Mouse (Mus musculus): ENCODE measurements around the gene Enox1.
A peak's percentile ranks its signal among the peaks of the same experiment; 100 is the strongest.

Gene Enox1

GRCm38 (mm10) chr14:77371977-77372376 lies 215.4 kb downstream of the Enox1 start:
- no peak for DNase-seq (ENCODE audit: low read depth, low spot score)

- no peak for DNase-seq (ENCODE audit: low read depth, low spot score)
Observed at GRCm38 (mm10) chr14:77373119-77373518, 216.6 kb downstream of the Enox1 start.

DNA sequence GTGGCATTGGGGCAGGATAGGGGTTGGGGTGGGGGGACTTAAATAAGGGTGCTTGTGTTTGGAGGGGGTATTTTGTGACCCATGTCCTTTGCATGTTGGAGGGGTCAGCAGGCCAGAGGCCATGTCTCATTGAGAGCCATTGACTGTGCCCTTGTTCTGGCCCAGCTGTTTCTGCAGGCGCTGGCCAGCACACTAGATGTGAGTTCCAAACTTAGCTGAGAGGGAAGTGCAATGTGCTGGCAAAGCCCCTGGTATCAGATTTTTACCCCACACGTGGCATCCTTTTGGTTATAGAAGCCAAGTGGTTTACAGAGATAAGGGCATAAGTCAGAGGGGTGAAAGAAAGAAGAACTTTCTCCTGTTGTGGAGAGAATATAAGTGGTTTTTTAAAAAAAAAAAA lies 218.5 kb downstream of the Enox1 start:
- no peak for DNase-seq (ENCODE audit: low read depth, low spot score)

GRCm38 (mm10) chr14:77375618-77376017 lies 219.1 kb downstream of the Enox1 start:
- DNase-seq (ENCODE audit: low read depth, low spot score), result no peak

- DNase-seq (ENCODE audit: low read depth, low spot score), result no peak
Observed at GRCm38 (mm10) chr14:77376731-77377130, 220.2 kb downstream of the Enox1 start.

- DNase-seq (ENCODE audit: low read depth, low spot score), result no peak
Observed at GRCm38 (mm10) chr14:77377439-77377838, 220.9 kb downstream of the Enox1 start.

DNA sequence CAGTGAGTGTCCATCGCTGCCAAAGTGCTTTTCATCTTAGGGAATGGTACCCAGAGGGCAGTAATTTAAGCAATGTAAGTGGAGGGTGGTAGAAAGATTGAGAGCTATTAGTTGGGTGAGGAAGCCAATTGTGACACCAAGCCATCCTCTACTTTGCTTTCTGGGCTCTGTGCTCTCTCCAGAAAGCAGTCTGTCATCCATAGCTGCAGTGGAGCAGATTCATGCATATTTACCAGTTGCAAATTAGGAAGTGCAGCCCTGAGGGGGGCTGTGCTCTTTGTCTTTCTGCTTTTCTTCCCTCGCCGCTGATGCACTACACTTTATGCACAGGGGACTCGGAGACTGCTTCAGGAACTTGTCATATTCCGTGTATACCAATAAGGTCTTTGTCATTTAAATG lies 221.3 kb downstream of the Enox1 start:
- peak; percentile 44 for DNase-seq (ENCODE audit: low read depth, low spot score)

GRCm38 (mm10) chr14:77381532-77381931 lies 225.0 kb downstream of the Enox1 start:
- no peak for DNase-seq (ENCODE audit: low read depth, low spot score)

GRCm38 (mm10) chr14:77385621-77386020 lies 229.1 kb downstream of the Enox1 start:
- no peak for DNase-seq (ENCODE audit: low read depth, low spot score)

DNA sequence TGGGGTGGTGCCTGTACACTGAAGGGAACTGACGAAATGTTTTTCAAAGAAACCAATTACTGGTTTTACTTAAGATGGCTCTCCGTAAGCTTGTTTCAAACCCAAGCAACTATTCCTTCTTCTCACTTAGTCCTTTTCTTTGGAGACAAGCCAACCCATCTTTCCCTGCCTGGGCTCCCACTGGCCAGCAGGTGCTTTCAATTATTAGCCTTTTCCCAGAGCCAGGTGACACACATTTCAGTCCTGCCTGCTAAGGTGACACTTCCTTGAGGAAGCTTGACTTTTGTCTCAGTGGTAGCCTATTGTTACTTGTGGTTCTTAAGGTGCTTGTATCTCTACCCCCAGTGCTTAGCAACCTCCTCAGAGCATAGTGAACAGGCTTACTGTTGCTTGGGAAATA lies 231.3 kb downstream of the Enox1 start:
- DNase-seq (ENCODE audit: low read depth, low spot score), result no peak

- no peak for DNase-seq (ENCODE audit: low read depth, low spot score)
Observed at GRCm38 (mm10) chr14:77389276-77389675, 232.7 kb downstream of the Enox1 start.

DNA sequence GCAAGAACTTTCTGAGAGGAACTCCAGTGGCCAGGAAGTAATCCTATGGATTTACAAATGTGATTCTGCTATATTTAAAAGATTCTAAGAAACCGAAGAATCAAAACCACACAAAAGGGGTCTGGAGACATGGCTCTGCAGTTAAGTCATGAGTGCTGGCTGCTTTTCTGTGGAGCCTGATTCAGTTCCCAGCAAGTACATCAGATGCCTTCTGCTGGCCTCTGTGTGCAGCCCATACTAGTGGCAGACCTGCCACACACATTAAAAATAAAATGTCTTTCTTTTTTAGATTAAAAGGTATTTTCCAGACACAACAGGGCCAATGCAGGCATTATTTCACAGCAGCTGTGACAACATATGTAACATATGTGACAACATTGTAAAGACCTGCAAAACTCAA lies 235.9 kb downstream of the Enox1 start:
- DNase-seq (ENCODE audit: low read depth, low spot score), result no peak

GRCm38 (mm10) chr14:77406241-77407114 lies 249.9 kb downstream of the Enox1 start:
- DNase-seq (ENCODE audit: low read depth, low spot score), result no peak

DNA sequence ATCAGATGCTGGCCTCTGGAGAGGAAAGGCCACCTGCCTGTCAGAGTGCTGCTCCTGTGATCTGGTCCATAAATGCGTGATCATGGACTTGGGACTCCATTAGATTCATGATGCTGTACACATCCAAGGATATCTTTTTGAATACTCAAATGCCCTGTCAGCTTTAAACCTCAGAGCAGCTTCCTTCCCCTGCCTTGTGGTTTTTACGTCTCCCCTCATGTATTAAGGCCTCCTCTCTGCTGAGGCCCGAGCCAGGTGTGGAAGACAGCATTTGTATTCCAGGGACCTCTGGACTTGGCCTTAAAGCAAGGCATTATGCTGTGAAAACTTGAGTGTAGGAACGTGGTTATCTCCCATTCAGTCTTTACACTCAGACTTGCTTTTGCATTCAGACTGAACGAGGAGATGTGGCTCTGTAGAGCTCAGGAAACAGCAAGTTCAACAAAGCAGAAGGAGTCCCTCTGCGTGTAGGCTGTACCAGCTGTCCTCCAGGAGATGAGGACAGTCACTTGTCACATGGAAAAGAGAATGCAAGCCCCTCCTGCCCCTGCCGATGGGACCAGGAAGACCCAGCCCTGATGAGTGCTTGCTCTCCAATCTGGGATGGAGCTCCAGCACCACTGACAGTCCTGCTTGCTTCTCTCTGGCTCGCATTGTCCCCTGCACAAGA lies 252.8 kb downstream of the Enox1 start:
- no peak for DNase-seq (ENCODE audit: low read depth, low spot score)

DNA sequence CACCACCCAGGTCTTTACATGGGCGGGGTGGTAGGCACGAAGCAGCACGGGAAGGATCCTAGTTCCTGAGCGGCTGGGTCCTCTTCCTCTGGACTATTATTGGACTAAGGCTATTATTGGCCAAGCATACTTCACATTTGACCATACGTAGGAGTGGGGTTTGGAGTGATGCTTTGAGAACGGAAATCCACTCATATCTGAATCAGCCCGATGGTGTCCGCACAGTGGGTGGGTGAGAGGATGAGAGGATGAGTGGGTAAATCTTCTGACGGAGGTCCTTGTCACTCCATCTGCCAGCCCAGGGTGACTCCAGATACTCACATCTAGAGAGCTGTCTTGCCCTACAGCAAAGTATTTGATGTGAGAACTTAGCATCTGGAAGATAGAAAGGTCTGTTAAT lies 253.8 kb downstream of the Enox1 start:
- DNase-seq (ENCODE audit: low read depth, low spot score), result no peak

GRCm38 (mm10) chr14:77413106-77413505 lies 256.5 kb downstream of the Enox1 start:
- DNase-seq (ENCODE audit: low read depth, low spot score), result no peak

DNA sequence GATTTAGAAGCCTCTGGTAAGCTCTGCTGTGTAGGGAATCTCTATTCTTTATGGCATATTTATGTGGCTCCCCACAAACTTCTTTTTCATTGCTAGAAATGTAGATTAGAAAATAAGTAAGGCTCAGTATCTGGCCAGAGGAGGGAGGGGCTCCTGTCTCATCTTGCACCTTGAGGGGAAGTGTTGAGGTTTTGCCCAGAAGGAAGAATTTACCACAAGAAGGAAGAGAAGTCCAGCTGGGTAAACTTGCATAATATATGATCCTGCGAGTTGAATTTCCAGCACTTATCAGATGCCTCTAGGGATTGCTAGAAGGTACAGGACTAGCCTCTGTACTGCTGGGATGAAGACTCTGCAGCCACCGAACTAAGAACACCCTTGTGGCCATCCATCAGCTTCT lies 259.8 kb downstream of the Enox1 start:
- no peak for DNase-seq (ENCODE audit: low read depth, low spot score)

DNA sequence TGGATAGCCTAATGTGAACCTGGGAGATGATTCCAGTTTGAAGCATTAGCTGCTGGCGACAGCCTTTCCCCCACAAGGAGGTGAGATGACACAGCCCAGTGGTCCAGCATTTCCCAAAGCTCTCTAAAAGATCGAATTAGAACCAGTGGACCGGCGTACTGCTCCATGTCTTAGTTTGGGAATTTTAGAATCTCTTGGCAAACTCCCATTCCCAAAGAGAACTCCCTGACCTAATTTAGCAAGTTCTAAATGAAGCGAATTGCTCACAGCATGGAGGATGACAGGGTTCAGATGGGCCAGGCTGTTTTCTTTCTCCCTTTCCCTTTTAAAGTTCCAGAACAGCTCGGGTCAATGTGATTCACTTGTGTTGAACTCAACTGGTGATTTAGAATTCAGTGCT lies 264.5 kb downstream of the Enox1 start:
- no peak for DNase-seq (ENCODE audit: low read depth, low spot score)

DNA sequence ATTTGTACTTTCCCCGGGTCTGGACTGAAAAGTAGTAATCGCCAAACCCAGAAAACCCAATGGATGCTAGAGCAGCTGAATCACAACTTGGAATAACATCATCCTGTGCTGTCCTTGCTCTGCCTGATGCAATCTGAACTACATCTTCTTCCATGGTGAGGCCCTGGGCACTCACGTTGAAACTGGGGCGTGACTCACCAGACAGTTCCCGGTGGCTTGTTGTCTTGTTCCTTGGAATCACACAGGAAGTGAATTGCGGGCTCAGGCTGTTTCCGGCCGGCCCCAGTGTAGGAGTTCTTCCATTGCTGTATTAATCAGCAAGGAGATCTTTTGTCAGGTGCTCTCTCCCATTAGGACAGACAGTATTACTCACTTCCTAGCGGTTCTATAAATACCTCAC lies 266.6 kb downstream of the Enox1 start:
- DNase-seq (ENCODE audit: low read depth, low spot score), result no peak

GRCm38 (mm10) chr14:77439426-77439825 lies 282.9 kb downstream of the Enox1 start:
- no peak for DNase-seq (ENCODE audit: low read depth, low spot score)

DNA sequence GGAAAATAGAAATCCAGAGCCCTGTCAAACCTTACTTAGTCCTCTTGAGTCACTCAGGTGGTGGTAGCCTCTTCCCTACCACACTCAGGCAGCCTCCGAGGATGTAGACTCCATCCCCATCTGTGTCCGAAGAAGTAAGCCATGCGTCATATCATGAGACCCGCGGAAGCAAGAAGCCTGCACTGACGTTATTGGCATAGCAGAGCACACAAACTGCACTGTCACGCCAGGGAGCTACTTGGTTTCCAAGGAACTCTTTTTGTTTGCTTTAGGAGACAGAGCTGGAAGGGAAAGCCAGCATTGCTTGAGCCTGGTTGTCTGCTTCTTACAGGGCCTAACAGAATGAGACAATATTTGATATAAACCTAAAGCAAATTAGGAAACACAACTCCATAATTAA lies 284.2 kb downstream of the Enox1 start:
- no peak for DNase-seq (ENCODE audit: low read depth, low spot score)

DNA sequence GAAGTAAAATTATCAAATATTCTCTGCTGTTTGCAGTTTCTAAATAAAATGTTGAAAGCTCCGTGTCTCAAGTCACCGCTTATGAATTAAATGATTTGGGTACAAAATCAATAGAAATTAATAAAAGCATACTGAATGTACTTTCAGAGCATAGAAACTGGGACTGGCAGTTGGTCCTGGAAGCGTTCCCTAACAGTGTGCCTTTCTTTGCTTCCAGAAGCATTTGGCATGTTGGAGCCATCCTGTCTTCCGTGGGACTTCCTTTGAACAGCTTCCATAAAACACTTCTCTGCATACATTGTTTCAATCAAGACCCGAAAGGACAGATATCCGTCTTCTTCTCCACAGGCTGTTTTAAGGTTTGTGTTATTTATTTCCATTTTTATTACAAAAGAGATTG lies 285.0 kb downstream of the Enox1 start:
- no peak for DNase-seq (ENCODE audit: low read depth, low spot score)

GRCm38 (mm10) chr14:77448001-77448400 lies 291.4 kb downstream of the Enox1 start:
- no peak for DNase-seq (ENCODE audit: low read depth, low spot score)

Measured in mesoderm, embryonic 11.5 days (tissue).